In the genomic region with DNA sequence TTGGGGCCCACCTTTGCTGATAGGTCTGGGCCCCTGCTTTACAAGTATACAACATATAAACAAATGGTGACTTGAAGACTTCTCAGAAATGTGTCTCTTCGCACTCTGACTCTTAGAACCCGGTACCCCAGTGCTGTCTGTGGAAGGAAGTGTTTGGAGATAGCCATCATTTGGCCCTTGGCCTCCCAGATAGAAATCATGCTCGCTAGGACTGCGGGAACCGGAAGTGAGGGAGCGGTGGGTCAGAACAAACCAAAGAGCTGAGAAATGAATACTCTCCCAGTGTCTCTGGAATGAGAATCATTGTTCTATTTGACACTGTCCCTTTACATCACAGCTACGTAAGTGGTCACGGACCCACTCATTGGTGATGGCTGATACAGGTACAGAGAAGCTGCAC, we compare ENCODE assay signal across 17 mouse cellular contexts.
A peak's percentile ranks its signal among the peaks of the same experiment; 100 is the strongest.
DNase-seq lines count a peak whose midpoint lies in the region; ATAC-seq lines count a peak whose summit lies in the region.
"Had no signal": no experiment of that assay in that cellular context is flagged by ENCODE, and none has a peak within 500 bp of the region (broad histone marks: within the 10 kb centered on the region; RNA-seq: fewer than 3 reads in every experiment).

No protein-coding gene starts in this region.

- H3K27me3 ChIP-seq in kidney, embryonic 14.5 days (ENCODE audit: control insufficient read depth, insufficient read depth, low read length), result no peaks in the 10 kb centered on the region
- H3K27me3 ChIP-seq in hindbrain, embryonic 10.5 days (ENCODE audit: insufficient read depth, poor library complexity, severe bottlenecking), result no peaks in the 10 kb centered on the region
- H3K27me3 ChIP-seq: forebrain, embryonic 13.5 days; heart, embryonic 13.5 days; hindbrain, embryonic 13.5 days had no signal

- H3K9ac ChIP-seq in kidney, embryonic 14.5 days (ENCODE audit: low read depth, low read length), result no peak overlapping the region
- H3K9ac ChIP-seq: forebrain, embryonic 13.5 days; forebrain, postnatal 0 days; heart, embryonic 13.5 days; hindbrain, embryonic 13.5 days had no signal

- peaks cover 13% of the 10 kb centered on the region for H3K4me1 ChIP-seq in kidney, embryonic 14.5 days (ENCODE audit: control insufficient read depth, insufficient read depth, low read length)
- H3K4me1 ChIP-seq in hindbrain, embryonic 10.5 days (replicated peaks), result peaks cover 21% of the 10 kb centered on the region
- H3K4me1 ChIP-seq: forebrain, embryonic 13.5 days had no signal

- H3K27ac ChIP-seq in kidney, embryonic 14.5 days (ENCODE audit: low read depth, low read length), result no peak overlapping the region
- H3K27ac ChIP-seq in hindbrain, embryonic 10.5 days, result no peak overlapping the region
- H3K27ac ChIP-seq: embryonic facial prominence, embryonic 10.5 days; forebrain, embryonic 13.5 days; heart, embryonic 13.5 days; hindbrain, embryonic 13.5 days had no signal

- H3K4me2 ChIP-seq in kidney, embryonic 14.5 days (replicated peaks; ENCODE audit: low read depth, low read length), result no peak overlapping the region
- H3K4me2 ChIP-seq: forebrain, embryonic 13.5 days; heart, embryonic 13.5 days; hindbrain, embryonic 13.5 days had no signal

- no peaks in the 10 kb centered on the region for H3K9me3 ChIP-seq in kidney, embryonic 14.5 days (ENCODE audit: control insufficient read depth, low read length)
- H3K9me3 ChIP-seq in hindbrain, embryonic 10.5 days, result no peaks in the 10 kb centered on the region
- H3K9me3 ChIP-seq: embryonic facial prominence, embryonic 10.5 days; forebrain, embryonic 13.5 days; heart, embryonic 13.5 days; hindbrain, embryonic 13.5 days had no signal

- peak; percentile 83 for DNase-seq in heart, adult 11 months
- DNase-seq in heart, postnatal 4 days, result no peak
- DNase-seq in kidney, postnatal 14 days, result peak; percentile 51
- DNase-seq in testis, postnatal 10 days (ENCODE audit: low spot score), result peak; percentile 28
- DNase-seq in testis, postnatal 14 days (ENCODE audit: low spot score), result no peak
- DNase-seq in hindbrain, embryonic 10.5 days (ENCODE audit: low spot score), result no peak
- DNase-seq: cerebellum, adult 18-20 months; cerebellum, adult 9-11 months; cerebellum, postnatal 36 days; forebrain, postnatal 0 days; gastrocnemius, postnatal 25 days; heart, postnatal 36 days had no signal

- H3K4me3 ChIP-seq in kidney, embryonic 14.5 days (ENCODE audit: low read length), result no peak overlapping the region
- H3K4me3 ChIP-seq in hindbrain, embryonic 10.5 days, result no peak overlapping the region
- H3K4me3 ChIP-seq: embryonic facial prominence, embryonic 10.5 days; forebrain, embryonic 13.5 days; heart, embryonic 13.5 days; hindbrain, embryonic 13.5 days had no signal

- H3K36me3 ChIP-seq in kidney, embryonic 14.5 days (ENCODE audit: control insufficient read depth, insufficient read depth, low read length), result peaks cover 5% of the 10 kb centered on the region; the same call in 1 of the 2 replicates
- peaks cover 22% of the 10 kb centered on the region; the same call in 1 of the 2 replicates for H3K36me3 ChIP-seq in hindbrain, embryonic 10.5 days
- H3K36me3 ChIP-seq: hindbrain, embryonic 13.5 days had no signal

- WGBS in kidney, embryonic 14.5 days, result 50% methylated on average over 8 of the region's 8 CpGs
- WGBS in hindbrain, embryonic 10.5 days, result 91% methylated on average over 8 of the region's 8 CpGs

- no peak for ATAC-seq in kidney, embryonic 14.5 days (ENCODE audit: low FRiP score, low TSS enrichment)
- ATAC-seq: forebrain, embryonic 13.5 days; forebrain, postnatal 0 days had no signal

Comparison
In these comparisons a context has a peak if more than half of its experiments do, and no peak if none do; other contexts are left out.
1. DNase-seq: peak in heart, adult 11 months (single experiment), kidney, postnatal 14 days (single experiment) and testis, postnatal 10 days (single experiment); none in heart, postnatal 4 days (single experiment), testis, postnatal 14 days (single experiment) and hindbrain, embryonic 10.5 days (single experiment).